Mouse (Mus musculus) ES-E14 (cell line): ENCODE results near the gene Olfr603. TPM values are rescaled to one million over a fixed set of nuclear protein-coding genes. Genes with fewer than 3 reads are reported as not detected.

Experiments
- DNase-seq: peaks from one replicate; pipeline ENCODE4 v3.0.0-alpha.2; 2013; ENCODE audit warnings: low read depth, low spot score
- H3K27ac ChIP-seq: 2 replicates; pipeline ENCODE4 v1.5.1; 2012; ENCODE audit warnings: low read depth, mild to moderate bottlenecking, low read length, moderate library complexity, mixed read lengths; ENCODE audit not compliant: poor library complexity, insufficient read depth, severe bottlenecking
- H3K36me3 ChIP-seq: 2 replicates; pipeline ENCODE4 v1.6.1; 2012; ENCODE audit warnings: mild to moderate bottlenecking, low read length, moderate library complexity, mixed read lengths; ENCODE audit not compliant: control insufficient read depth, poor library complexity, insufficient read depth, severe bottlenecking
- H3K4me1 ChIP-seq, 2 experiments: fragments of 150-350 bp in 1 of 2; sonication (generic) in 1 of 2; 2 replicates each; pipeline ENCODE4 v1.6.1; 2012; ENCODE audit warnings: low read length in 2 of 2, mild to moderate bottlenecking in 1 of 2, mixed read lengths in 1 of 2; ENCODE audit not compliant: control insufficient read depth in 2 of 2, insufficient read depth in 2 of 2, poor library complexity in 1 of 2
- H3K4me3 ChIP-seq, 2 experiments: fragments of 150-350 bp in 1 of 2; sonication (generic) in 1 of 2; 2 replicates each; pipeline ENCODE4 v1.5.1; 2012; ENCODE audit warnings: low read length in 2 of 2, low read depth in 1 of 2, mild to moderate bottlenecking in 1 of 2, mixed read lengths in 1 of 2; ENCODE audit not compliant: insufficient read depth in 1 of 2, poor library complexity in 1 of 2, severe bottlenecking in 1 of 2
- H3K9ac ChIP-seq: 2 replicates; pipeline ENCODE4 v1.6.1; 2012; ENCODE audit warnings: low read depth, mild to moderate bottlenecking, low read length, mixed read lengths; ENCODE audit not compliant: poor library complexity, insufficient read depth, severe bottlenecking
- H3K9me3 ChIP-seq: fragments of 150-350 bp; sonication (generic); 2 replicates; pipeline ENCODE4 v1.6.1; 2012; ENCODE audit warnings: low read depth, mild to moderate bottlenecking, low read length; ENCODE audit not compliant: control insufficient read depth, insufficient read depth
- CHD2 ChIP-seq: IDR thresholded peaks from 2 replicates; pipeline ENCODE4 v1.6.1; 2014; ENCODE audit warnings: mild to moderate bottlenecking, low read depth, low read length, inconsistent platforms
- HCFC1 ChIP-seq: IDR thresholded peaks from 2 replicates; pipeline ENCODE4 v1.6.1; 2012; ENCODE audit warnings: low read length, inconsistent platforms, borderline replicate concordance; ENCODE audit not compliant: insufficient read depth
- MAFK ChIP-seq: IDR thresholded peaks from 2 replicates; pipeline ENCODE4 v1.6.1; 2014; ENCODE audit warnings: mild to moderate bottlenecking, low read depth, low read length, inconsistent platforms; ENCODE audit not compliant: insufficient read depth
- ZC3H11A ChIP-seq: IDR thresholded peaks from 2 replicates; pipeline ENCODE4 v1.6.1; 2012; ENCODE audit warnings: low read depth, mild to moderate bottlenecking, inconsistent platforms, low read length, borderline replicate concordance
- ZNF384 ChIP-seq: IDR thresholded peaks from 2 replicates; pipeline ENCODE4 v1.6.1; 2012; ENCODE audit warnings: low read depth, low read length, inconsistent platforms
- in situ Hi-C, 2 experiments: fragments of 600-800 bp; cut with MboI; formaldehyde crosslinking; loops; one replicate each; pipeline ENCODE4 v1.15.1; 2025; ENCODE audit warnings: low sequenced_read_pairs in 2 of 2, inconsistent platforms in 1 of 2; ENCODE audit not compliant: unreplicated experiment in 2 of 2
- total RNA-seq: library from RNA; depleted of rRNA; stranded (reverse); fragments of 300-350 nt; gene quantifications from 2 replicates; pipeline ENCODE4 v1.2.3, GENCODE M21; 2012; rRNA removed

The Olfr603 gene
- total RNA-seq, 1 experiment: not detected

DNA sequence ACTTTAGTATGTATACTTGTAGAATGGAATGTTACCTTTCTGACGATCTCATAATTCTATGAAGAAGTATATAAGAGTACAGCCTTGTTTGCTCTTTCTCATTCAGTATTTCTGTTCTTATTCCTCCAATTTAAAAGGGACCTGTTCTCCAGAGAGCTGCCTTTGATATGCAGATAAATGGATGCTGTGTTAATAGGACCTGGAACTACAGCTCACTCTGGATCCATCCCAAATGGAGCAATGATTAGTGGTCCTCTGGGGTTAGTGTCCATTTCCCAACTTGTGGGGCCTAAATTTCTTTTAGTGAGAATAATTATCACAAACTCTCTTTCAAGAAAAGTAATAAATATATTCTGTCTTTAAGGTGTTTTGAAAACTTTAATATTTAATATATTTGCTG lies 23.4 kb downstream of the Olfr603 start, which contains the start of gene Olfr601:
Olfr601 (minus strand) TSS at position 101 of the 400 bp plus-strand sequence.
- no peaks in the 10 kb centered on the region for H3K4me1 ChIP-seq
- in situ Hi-C loops: no loop called here
- H3K4me3 ChIP-seq: no peak within 1 kb of the TSS
- H3K9ac ChIP-seq: no peak within 1 kb of the TSS
- no peaks in the 10 kb centered on the region for H3K9me3 ChIP-seq
- H3K27ac ChIP-seq: no peak within 1 kb of the TSS
- DNase-seq: no peak
- TF ChIP-seq CHD2: no peak
- no peak for TF ChIP-seq MAFK
- no peak for TF ChIP-seq ZC3H11A
- H3K36me3 ChIP-seq: no peaks in the 10 kb centered on the region

GRCm38 (mm10) chr7:103349569-103349968 lies 36.4 kb downstream of the Olfr603 start, which contains the start of gene Olfr600:
Gene Olfr600, minus strand, starts transcription at chr7:103349669.
- in situ Hi-C loops: no loop called here
- Histone ChIP-seq H3K9ac (no peak within 1 kb of the TSS), H3K4me3 (no peak within 1 kb of the TSS), H3K4me1 (no peaks in the 10 kb centered on the region), H3K27ac (no peak within 1 kb of the TSS), H3K36me3 (no peaks in the 10 kb centered on the region), H3K9me3 (no peaks in the 10 kb centered on the region)
- DNase-seq: no peak
- no peak for TF ChIP-seq MAFK
- TF ChIP-seq ZNF384: no peak
- TF ChIP-seq HCFC1: no peak
- TF ChIP-seq ZC3H11A: no peak
- no peak for TF ChIP-seq CHD2

- Histone ChIP-seq H3K4me1 (no peaks in the 10 kb centered on the region), H3K27ac (no peak within 1 kb of the TSS), H3K36me3 (no peaks in the 10 kb centered on the region), H3K9ac (no peak within 1 kb of the TSS), H3K4me3 (no peak within 1 kb of the TSS), H3K9me3 (no peaks in the 10 kb centered on the region)
- DNase-seq: no peak
- no peak for TF ChIP-seq CHD2
- TF ChIP-seq MAFK: no peak
- no peak for TF ChIP-seq HCFC1
- TF ChIP-seq ZC3H11A: no peak
- no peak for TF ChIP-seq ZNF384
- in situ Hi-C loops: no loop called here
Observed at GRCm38 (mm10) chr7:103335617-103336016, 50.4 kb downstream of the Olfr603 start, which contains the start of gene Olfr599. Gene Olfr599, plus strand, starts transcription at chr7:103335917.

Other genes with a start within 250 kb of the Olfr603 start
- not detected in 2 replicates for gene Olfr588-ps1, start 245.3 kb downstream of the Olfr603 start, total RNA-seq
- gene Olfr589, start 229.8 kb downstream of the Olfr603 start, total RNA-seq: not detected in 2 replicates
- gene Olfr591, start 207.8 kb downstream of the Olfr603 start, total RNA-seq: not detected in 2 replicates
- not detected in 2 replicates for gene Olfr592, start 201.4 kb downstream of the Olfr603 start, total RNA-seq
- not detected in 2 replicates for gene Olfr593, start 174.3 kb downstream of the Olfr603 start, total RNA-seq
- not detected in 2 replicates for gene Olfr594, start 169.2 kb downstream of the Olfr603 start, total RNA-seq
- gene Usp17ld, start 133.7 kb downstream of the Olfr603 start, total RNA-seq: 1.3 and 1.4 TPM in 2 replicates
- not detected in 2 replicates for gene Olfr596, start 80.5 kb downstream of the Olfr603 start, total RNA-seq
- not detected in 2 replicates for gene Olfr597, start 69.9 kb downstream of the Olfr603 start, total RNA-seq
- not detected in 2 replicates for gene Olfr598, start 62.6 kb downstream of the Olfr603 start, total RNA-seq
- not detected in 2 replicates for gene Olfr599, start 50.3 kb downstream of the Olfr603 start, total RNA-seq
- not detected in 2 replicates for gene Olfr600, start 36.5 kb downstream of the Olfr603 start, total RNA-seq
- not detected in 2 replicates for gene Olfr601, start 23.5 kb downstream of the Olfr603 start, total RNA-seq
- 3.7 and 6.4 TPM in 2 replicates for gene Usp17lc, start 28.9 kb upstream of the Olfr603 start, total RNA-seq
- not detected in 2 replicates for gene Olfr605, start 59.3 kb upstream of the Olfr603 start, total RNA-seq
- not detected in 2 replicates for gene Olfr606, start 62.9 kb upstream of the Olfr603 start, total RNA-seq
- gene Olfr607, start 78.0 kb upstream of the Olfr603 start, total RNA-seq: not detected in 2 replicates
- gene Olfr608, start 83.7 kb upstream of the Olfr603 start, total RNA-seq: not detected in 2 replicates
- not detected in 2 replicates for gene Olfr609, start 111.9 kb upstream of the Olfr603 start, total RNA-seq
- gene Olfr610, start 125.9 kb upstream of the Olfr603 start, total RNA-seq: not detected in 2 replicates
- not detected in 2 replicates for gene Olfr611, start 134.7 kb upstream of the Olfr603 start, total RNA-seq
- not detected in 2 replicates for gene Olfr612, start 156.5 kb upstream of the Olfr603 start, total RNA-seq
- not detected in 2 replicates for gene Olfr613, start 161.9 kb upstream of the Olfr603 start, total RNA-seq
- not detected in 2 replicates for gene Olfr615, start 169.9 kb upstream of the Olfr603 start, total RNA-seq
- not detected in 2 replicates for gene Olfr616, start 183.0 kb upstream of the Olfr603 start, total RNA-seq
- not detected in 2 replicates for gene Olfr617, start 186.9 kb upstream of the Olfr603 start, total RNA-seq
- not detected in 2 replicates for gene Olfr618, start 203.9 kb upstream of the Olfr603 start, total RNA-seq
- not detected in 2 replicates for gene Olfr619, start 214.4 kb upstream of the Olfr603 start, total RNA-seq
- not detected in 2 replicates for gene Olfr620, start 226.4 kb upstream of the Olfr603 start, total RNA-seq